Mouse (Mus musculus) spleen, postnatal 4 days (tissue): ENCODE measurements around the gene Myo9b.
A peak's percentile ranks its signal among the peaks of the same experiment; 100 is the strongest.
"Not testable (repeated sequence)": the region's sequence is repeated elsewhere in the genome, so short reads cannot be mapped to it uniquely, and the experiment has no call there.

Experiments
- DNase-seq, 2 experiments: peaks; one replicate each; pipeline ENCODE4 v3.0.0; 2022; ENCODE audit warnings: low spot score in 2 of 2

Myo9b gene

DNA sequence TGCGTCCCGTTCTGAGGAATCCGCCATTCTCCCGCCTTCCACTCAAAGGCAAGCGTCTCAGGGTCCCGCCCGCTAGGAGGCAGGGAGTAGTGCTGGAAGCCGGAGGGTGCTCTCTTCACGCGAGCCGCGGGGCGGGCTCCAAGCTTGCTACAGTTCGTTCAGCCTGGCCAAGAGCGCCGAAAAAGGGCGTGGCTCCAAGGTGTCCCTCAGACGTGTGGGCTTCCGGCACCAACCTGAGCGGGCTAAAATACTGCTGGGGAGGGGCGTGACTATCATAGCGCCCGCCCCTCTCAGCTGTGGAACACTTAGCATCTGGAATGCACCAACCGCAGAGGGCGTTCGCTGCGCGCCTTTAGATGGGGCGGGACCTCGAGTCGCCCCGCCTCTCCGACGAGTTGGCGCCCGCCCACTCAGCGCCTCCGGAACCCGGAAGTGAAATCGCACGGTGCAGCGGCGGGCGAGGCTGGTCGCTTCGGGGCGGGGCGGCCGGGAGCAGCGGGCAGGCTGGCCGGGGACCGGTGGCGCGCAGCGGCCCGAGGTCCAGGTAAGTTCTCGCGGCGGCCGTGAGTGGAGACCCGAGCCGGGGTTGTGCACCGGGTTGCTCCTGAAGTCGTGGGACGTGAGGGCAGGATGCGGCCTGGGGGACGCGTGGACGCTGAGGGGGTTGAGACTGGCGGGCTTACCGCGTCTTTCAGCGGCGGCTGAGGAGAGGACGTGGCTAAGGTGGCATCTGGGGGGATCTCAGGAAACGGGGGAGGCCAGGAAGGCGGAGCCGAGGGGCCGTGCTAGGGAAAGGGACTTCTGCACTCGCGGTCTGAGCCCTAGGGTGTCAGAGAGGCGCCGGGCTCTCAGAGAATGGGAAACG is at the start of gene Myo9b, which contains the start of gene Haus8:
Gene Myo9b (plus strand): TSS at position 429 of the 865 bp plus-strand sequence.
Gene Haus8 (minus strand): TSS at position 649 of the 865 bp plus-strand sequence.
- DNase-seq: peak; percentile 99

DNA sequence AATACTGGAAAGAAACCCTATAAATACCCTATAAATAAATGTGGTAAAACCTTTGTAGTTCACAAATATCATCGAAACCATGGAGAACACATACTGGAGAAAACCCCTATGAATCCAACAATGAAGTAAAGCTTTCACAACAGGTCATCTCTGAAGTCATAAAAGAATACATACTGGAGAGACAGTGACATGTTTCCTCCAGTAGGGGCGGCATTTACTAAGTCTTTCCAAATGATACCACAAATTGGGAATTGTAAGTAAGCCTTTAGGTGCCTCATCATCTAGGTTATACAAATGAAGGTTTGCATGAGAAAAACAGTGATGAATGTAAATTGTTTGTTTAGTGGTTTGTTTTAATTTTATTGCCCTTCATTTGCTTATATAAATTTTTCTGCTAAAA is 48.0 kb upstream of the Myo9b start:
- DNase-seq: no peak

DNA sequence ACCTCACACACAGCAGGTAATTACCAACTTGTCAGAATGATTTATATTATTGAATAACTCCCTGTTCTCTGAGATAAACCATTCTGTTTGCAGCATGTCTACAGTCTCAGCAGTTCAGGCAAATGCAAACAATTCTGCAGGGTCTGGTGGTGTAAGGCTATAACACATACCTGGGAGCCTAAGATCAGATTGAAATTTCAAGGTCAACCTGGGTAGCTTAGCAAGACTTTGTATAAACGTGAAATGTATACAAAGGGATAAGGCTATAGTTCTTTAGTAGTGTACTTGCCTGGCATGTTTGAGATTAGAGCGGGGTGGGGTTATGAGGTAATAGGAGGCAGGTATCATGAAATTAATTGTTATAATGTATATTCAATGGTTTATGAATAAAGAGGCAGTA is 29.8 kb upstream of the Myo9b start:
- no peak for DNase-seq

DNA sequence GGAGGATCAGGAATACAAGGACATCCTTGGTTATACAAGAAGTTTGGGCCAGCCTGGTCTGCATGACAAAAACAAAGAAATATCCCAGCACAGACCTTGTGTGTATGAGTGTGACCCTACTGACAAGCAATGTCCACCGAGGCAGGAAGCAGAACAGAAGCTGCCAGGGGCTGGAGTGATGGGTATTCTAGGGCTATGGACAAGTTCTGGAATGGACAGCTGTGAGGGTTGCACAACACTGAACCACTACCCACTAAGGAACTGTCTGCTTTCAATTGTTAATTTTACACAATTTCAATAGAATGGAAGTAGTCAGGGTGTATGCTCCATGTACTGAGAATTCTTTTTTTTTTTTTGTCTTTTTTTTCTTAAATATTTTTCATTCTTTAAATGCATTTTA is 24.3 kb upstream of the Myo9b start:
- DNase-seq: no peak

DNA sequence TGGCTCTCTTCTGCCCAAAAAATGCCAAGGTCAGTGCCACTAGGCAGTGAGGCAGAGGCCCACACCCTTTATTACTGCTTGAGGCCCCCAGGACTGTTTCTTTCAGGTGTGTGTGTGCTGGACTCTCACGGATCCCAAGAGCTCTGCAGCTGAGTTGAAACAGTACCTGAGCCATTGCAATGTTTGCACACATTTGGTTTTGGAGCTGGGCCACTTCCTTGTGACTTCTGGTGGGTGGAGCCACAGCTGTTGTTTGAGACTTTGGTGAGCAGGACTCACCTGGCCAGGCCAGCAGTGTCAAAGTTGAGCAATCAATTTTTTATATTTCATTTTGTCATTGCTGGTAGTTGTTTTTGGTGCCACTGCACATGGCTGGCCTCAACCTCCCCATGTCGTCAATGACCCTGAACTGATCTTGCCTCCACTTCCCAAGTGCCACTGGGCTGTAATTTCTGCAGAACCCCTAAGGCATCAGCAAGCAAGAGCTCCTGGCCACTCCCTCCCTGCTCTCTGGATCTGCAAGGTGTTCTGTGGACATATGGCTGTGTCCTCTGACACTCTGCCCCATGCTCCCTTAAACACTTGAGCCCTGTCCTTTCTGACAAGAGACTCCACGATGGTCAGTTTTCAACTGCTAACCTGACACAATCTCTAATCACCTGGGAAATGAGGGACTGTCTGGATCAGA is 15.8 kb upstream of the Myo9b start:
- DNase-seq: peak in 1 of 2 experiments; percentile 35

DNA sequence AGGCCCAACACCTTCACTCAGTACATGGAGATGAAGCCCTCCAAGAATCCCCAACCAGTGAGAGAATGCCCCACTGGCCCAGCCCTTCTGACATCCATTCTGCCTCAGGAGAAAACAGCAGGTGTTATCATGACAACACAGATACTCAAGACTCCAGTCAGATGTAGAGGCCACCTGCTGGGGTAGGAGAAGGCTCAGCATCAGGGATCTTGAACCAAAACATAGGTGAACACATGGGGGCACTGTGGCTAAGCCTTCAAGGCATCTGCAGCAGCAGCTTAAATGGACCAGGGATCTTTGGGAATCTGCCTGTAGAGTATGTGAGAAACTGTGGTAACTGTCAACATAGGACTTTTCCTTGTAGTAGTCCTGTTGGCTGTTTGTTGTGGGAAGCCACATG is 11.3 kb upstream of the Myo9b start:
- peak in 1 of 2 experiments; percentile 60 for DNase-seq

DNA sequence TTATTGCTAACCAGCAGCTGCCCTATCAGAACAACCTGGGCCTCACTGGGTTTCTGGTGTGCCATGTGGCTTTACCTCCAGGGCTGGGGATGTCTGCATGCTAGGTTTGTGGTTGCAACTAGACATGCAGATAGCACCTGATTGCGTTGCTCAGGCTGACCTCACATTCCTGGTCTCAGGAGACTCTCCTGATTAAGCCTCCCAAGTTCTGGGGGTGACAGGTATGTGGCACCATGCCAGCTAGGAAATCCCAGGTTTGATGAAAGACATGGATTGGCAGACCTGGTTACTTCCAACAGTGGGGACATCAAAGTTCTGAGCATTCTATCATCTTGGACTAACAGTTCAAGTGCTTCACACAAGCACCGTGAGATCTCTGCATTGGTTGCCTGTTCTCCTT is 4.8 kb upstream of the Myo9b start:
- DNase-seq: no peak

DNA sequence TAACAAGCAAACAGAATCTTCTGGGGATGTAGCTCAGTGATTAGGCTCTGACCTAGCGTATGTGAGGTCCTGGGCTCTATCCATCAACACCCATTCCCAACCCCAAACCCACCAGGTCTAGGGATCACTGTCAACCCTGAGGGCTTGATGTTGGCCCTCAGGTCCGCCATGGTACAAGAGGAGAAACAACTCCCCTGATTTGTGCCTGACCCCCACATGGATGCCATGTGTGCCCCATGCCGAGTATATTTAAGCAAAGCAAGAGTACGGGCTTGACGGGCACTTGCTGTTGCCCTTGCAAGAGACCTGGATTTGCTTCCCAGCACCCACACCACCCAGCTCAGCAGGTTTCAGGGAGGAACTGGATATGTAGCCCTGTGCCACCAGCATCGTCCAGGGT is 4.2 kb upstream of the Myo9b start:
- not testable (repeated sequence) for DNase-seq

DNA sequence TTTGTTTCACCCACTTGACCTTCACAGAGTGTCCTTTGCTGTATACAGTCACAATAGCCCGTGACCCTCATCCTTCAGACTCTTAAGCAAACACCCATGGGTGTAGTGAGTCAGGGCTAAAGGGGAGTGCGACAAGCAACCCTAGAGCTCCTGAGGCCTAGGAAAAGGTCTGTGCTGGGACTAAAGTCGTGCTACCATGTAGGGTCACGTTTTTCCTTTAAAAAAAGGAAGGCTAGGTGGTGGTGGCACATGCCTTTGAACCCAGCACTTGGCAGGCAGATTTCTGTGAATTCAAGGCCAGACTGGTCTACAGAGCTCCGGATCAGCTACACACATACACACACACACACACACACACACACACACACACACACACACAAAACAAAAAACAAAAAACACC is 884 bp upstream of the Myo9b start:
- no peak for DNase-seq

DNA sequence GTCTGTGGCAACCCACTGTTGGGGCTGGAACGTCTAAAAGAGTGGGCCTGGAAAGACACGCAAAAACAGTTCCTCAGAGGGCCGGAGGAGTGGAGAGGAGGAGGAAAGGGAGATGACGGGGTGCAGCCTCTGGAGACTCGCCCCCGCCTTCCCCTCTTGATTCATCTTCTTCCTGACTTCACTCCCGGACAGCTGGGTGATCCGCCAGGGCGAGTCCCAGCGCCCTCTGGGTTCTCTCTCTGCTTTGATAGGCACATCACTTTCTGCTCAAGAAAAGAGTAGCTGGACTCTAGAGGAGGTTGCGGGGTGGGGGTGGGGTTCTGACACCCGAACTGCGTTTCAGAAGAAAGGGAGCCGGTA is 617 bp downstream of the Myo9b start:
- peak; percentile 64 to 83 for DNase-seq

DNA sequence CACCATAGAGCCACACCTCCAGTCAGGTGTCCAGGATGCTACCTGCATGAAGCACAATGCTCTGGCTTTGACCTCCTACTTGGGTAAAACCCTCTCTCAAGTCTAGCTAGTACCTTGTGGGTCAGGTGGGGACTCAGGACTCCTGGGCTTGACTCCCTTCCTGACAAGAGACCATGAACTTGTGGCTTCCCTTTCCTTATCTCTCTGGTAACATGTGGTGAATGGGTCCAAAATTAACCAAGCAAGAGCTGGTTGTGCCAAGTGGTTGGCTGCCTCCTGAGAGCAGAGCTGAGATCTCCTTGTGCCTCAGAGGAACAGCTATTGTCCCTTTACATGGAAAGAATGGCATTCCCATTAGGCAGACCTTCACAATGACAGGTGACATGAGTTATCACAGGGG is 2.0 kb downstream of the Myo9b start:
- no peak for DNase-seq

DNA sequence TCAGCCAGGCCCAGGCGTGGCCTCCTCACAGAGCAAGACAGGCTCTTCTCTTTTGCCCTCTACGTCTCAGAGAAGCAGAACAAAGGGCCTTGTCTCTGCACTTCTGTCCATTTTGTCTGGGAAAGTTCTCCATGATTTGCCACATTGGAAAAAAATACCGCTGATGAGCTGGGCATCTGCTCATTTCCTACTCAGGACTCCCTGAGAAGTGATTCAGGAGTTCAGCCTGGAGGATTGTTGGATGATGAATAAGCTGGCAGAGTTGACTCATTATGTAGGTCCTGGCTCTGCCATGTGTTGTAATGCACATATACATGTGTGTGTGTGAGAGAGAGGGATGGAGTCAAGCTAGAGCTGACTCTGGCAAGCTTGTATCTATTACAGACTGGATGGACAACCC is 3.7 kb downstream of the Myo9b start:
- DNase-seq: no peak

DNA sequence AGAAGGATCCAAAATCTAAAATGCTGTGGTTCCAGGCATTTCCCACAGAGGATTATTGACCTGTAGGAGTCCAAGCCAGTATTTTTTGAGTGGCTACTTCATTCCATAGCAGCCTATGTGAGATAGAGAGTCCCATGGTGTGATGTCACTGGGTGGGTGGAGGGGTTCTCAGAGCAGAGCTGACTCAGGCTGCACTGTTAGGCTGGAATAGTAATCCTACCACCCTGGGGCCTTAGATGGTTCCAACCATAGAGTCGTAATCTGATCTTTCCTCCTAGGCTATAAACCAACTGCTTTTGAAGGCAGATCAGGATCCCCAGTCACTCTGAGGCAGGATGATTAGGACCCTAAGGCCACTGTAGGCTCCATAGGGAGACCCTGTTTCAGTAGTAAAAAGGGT is 6.9 kb downstream of the Myo9b start:
- not testable (repeated sequence) for DNase-seq

DNA sequence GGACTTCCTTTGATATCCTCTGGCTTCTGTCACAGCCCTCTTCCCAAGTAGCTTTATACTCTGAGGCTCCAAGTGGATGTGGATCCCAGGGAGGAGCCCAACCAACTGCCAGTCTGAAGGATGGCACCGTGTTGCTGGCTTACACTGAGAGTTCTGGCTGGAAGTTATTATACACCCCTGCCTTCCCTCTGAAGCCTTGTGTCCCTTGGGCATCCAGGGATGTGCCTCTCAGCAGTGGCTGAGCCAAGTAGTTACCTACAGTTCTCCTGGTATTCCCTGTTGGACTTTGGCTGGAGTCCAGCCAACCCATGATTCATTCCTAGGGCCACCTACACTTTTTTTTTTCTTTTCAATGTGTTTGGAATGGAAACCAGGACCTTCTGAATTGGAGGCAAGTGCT is 9.2 kb downstream of the Myo9b start:
- DNase-seq: not testable (repeated sequence)

DNA sequence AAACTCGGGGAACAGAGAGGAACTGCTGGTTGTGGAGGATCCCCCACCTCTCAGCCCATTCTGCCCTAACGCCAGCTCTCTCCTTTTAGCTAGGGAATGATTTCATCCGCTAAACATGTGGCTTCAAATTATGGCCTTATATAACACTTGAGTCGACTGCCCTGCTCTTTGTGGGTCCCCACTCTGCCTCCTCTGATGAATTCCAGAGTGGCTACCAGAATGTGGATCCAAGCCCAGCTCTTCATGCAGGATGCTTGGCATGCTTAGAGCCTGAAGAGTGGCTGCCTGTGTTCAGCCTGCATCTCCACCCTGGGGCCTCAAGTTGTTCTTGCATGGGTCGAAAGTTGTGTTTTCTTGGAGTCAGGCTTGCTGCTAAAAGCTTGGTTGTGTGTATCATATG is 10.1 kb downstream of the Myo9b start:
- no peak for DNase-seq

DNA sequence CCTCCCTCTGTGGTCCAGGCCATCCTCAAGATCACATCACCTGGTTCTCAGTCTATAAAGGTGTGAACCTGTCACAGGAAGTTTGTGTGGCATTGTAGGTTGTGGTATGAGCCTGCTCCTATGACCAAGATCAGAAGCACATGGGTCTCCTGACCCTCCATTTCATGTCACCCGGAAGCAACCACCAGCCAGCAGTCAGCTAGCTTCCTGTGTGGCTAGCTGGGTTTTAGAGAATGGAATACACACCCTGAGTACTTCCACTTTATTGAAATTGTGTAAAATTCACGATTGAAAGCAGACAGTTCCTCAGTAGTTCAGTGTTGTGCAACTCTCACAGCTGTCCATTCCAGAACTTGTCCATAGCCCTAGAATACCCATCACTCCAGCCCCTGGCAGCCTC is 13.7 kb downstream of the Myo9b start:
- DNase-seq: not testable (repeated sequence)

DNA sequence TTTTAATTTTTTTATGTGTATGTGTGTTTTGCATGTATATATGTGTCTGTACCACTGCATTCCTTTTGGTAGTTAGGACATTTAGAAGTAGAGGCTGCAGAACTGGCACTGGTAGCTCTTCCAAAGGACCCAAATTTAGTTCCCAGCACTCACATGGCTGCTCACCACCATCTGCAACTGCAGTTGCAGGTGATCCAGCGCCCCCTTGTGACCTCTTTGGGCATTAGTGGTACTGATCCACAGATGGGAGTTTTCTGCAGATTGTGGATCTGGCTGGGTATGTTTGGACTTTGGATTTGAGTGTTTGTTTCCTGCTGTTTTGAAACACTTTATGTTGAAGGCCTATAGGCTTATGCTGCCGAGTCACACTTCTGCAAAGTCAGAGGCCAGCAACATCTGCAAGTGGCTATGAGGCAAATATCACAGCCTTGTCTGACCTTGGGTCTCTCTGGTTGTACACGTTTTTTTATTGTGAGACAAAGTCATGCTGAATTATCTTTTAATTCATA is 16.0 kb downstream of the Myo9b start:
- no peak for DNase-seq

DNA sequence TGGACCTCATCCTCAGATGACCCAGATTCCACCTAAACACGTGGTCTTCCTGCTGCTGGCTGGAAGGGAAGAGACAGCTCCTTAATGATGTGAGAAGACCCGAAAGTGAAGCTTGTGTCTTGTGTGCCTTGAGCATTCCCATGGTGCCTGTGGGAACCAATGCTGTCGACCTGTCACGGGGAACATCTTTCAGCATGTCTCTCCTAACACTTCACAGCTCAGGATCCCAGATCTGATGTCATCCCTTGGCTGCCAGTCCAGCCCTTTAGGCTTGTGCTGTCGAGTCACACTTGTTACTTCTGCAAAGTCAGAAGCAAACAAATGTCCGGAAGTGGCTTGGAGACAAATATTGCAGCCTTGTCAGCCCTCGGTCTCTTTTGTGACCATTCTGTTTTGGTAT is 16.6 kb downstream of the Myo9b start:
- no peak for DNase-seq

DNA sequence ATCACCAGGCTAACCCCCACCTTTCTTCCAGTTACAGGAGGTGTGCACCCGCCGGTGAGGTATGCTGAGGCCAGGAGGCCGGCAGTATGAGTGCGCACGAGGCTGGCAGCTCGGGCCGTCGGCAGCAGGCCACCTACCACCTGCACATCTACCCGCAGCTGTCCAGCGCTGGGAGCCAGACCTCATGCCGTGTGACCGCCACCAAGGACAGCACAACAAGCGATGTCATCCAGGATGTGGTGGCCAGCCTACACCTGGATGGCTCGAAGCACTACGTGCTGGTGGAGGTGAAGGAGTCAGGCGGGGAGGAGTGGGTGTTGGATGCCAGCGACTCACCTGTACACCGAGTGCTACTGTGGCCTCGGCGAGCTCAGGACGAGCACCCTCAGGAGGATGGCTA is 17.7 kb downstream of the Myo9b start:
- DNase-seq: no peak

DNA sequence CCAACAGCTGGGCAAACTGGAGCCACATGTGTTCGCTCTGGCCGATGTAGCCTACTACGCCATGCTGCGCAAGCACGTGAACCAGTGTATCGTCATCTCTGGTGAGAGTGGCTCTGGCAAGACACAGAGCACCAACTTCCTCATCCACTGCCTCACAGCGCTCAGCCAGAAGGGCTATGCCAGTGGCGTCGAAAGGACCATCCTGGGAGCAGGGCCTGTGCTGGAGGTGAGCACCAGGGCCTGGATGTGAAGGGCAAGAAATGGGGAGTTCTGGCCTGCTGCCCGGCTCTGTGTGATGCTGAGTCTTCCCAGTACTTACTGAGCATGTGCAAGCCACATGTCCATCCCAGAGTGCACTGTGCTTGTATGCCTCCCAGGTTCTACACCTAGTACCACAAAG is 18.4 kb downstream of the Myo9b start:
- DNase-seq: no peak

DNA sequence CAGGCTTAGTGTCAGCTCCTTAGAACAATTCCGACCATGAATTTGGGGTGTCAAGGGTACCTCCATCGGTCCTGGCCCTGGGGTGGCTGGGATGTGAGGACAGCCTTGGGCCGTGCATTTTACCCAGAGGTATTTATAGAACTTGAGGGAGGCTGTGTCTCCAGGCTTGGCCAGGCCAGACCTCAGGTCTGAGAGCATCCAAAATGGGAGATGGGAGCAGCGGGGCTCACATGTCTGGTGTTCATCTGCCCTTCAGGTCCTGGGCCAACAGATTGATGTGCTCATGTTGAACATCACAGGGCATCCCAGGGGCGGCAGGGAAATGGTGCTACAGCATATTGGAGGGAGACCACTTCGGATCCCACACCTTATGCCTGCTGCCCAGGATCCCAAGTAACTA is 18.8 kb downstream of the Myo9b start:
- no peak for DNase-seq

DNA sequence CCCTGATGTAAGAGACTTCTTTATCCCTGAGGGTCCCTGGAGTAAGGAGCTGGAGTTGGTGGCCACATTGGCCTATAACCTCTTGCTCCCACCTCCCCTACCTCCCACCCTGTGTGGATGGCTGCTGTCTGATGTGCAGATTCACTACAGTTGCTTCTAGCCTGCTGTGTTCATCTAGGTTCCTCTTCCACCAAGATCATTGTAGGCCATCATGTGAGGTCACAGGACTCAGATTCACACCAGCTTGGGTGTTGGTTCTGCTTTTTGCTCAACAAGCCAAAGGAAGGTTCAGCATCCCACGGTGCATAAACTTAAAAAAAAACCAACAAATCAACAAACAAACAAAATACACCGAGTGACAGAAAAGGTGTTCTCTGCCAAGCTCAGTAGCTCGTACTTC is 21.4 kb downstream of the Myo9b start:
- not testable (repeated sequence) for DNase-seq

DNA sequence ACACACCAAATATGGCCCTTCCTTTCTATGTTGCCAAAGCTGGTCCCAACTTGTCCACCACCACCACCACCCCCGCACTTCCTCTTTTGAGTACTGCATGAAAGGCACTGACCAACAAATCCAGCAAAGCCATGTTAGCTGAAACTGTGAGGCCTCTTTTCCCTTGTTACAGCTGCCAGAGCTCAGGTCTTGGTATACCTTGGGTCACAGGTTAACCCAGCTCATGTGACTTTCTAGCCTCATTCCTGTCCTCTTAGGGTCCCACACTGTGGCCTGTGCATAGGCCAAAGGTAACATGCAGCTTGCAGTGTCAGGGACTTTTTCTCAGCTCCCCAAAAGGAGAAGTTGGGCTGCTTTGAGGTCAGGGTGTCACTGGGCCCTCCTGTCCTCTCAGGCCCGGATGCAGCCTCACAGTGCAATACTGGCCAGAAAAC is 23.7 kb downstream of the Myo9b start:
- DNase-seq: peak in 1 of 2 experiments; percentile 35
